Mouse (Mus musculus) left cerebral cortex, postnatal 4 days (tissue): ENCODE data around the gene Hist1h4a. TPM values are rescaled to one million over a fixed set of nuclear protein-coding genes. Genes with fewer than 3 reads are reported as not detected.
"Not testable (repeated sequence)": the region's sequence is repeated elsewhere in the genome, so short reads cannot be mapped to it uniquely, and the experiment has no call there.

Source experiments
- DNase-seq: peaks from one replicate; pipeline ENCODE4 v3.0.0-alpha.2; 2022
- intact Hi-C: fragments of 180-260 bp; cut with DNase I; formaldehyde crosslinking; loops from one replicate; pipeline ENCODE4 v1.15.1; 2025
- total RNA-seq, 2 experiments: library from RNA; stranded (reverse); gene quantifications; 2 replicates each; pipeline ENCODE4 v1.2.3; 2021

The Hist1h4a gene
- total RNA-seq, 2 experiments from 2014 or later, result 134 to 137 TPM

DNA sequence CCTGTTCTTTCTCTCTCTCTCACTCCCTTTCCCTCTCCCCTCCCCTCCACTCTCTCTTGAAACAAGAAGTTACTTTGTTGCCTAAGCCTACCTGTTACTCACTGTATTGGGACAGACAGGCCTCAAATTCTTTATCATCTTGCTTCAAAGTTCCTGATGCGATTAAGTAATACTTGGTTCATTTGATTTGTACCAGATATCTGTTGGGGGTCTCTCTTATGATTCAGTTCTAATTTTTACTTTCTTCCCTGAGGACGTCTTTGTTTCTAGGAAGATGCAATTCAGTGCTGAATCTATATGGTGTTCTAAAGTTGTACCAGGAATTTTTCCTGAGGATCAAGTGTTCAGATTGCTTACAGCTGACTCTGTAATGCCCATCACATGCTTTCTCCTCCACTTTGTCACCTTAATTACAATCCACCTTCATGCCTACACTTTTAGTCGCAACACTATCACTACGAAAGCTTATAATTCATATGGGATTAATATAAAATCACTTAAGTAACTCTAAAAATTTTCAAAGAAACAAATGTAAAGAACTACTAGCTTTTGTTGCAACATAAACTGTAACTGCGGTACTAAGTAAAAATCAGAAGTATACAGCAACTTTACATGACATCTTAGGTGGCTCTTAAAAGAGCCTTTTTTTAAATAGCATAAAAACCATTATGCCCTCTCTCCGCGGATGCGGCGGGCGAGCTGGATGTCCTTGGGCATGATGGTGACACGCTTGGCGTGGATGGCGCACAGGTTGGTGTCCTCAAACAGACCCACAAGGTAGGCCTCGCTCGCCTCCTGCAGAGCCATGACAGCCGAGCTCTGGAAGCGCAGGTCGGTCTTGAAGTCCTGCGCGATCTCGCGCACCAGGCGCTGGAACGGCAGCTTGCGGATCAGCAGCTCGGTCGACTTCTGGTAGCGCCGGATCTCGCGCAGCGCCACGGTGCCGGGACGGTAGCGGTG, 16.3 kb downstream of the Hist1h4a start:
- intact Hi-C loops, result no loop called here
- DNase-seq, result no peak

DNA sequence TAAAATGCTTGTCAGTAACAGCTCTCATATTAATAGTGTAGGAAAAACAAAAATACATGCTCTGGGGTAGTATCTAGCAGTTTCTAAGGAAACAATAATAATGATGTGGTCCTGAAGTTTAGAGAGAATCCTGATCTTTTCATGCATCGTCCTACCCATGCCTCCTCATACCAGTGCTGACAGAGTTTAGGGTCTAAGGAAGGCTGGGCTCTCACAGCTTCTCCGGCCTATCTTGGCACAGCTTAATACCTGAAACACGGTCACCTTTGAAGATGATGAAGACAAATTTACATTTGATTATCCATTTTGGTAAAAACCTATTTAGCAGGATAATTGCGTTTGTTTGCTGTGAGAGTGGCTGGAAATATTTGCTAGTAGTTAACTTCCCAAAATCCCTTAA, 17.1 kb downstream of the Hist1h4a start:
- DNase-seq, result no peak
- intact Hi-C loops, result no loop called here

DNA sequence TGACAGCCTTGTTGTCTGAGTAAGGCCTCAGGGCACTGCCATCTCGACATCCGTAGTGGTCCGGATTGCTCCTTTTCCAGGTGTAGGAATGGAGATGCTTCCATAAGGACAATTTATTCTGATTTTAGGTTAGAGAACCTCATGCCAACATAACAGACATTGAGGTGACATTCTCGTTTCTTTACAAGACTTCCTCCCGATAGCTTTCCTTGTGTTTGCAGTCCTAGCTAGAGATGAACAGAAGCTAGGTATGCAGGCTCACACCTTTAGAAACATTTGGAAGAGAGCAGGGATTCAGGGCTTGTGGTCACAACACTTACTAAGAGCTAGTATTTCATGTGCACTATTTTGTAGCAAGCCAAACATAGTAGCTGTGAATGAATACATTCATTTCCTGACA, 17.8 kb downstream of the Hist1h4a start:
- intact Hi-C loops, result no loop called here
- no peak for DNase-seq

DNA sequence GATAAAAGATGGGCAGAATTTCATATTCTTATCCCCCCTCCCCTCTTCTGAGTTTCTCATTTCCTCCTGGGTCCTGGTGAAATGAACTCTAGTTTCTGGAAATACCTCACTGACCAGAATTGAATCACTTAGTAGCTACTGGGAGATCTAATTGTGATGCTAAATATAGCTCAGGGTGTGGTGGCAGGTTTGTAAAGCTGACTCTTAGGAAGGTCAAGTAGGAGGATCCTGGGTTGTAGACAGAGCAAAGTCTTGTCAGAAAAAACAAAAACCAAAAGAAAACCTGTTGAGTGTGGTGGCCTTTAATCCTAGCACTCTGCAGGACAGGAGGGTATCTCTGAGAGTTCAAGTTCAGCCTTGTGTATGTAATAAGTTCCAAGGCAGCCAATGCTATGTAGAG, 19.0 kb downstream of the Hist1h4a start:
- no peak for DNase-seq
- intact Hi-C loops, result no loop called here

DNA sequence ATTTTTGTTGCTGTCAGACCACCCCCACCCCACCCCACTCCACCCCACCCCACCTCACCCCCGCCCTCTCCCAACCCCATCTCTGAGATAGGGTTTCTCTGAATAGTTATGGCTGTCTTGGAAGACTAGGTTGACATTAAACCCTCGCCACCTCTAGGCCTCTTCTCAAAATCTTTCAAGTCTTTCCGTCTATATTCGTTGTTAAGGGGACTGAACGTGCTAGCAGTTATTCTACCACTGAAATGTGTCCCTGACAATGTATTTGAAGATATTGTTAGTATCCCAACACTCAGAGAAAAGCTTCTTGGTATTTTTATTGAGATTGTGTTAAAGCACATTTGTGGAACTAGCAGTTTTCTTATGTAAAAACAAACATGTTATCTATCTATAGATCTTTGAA, 20.1 kb downstream of the Hist1h4a start:
- DNase-seq, result no peak
- intact Hi-C loops, result no loop called here

DNA sequence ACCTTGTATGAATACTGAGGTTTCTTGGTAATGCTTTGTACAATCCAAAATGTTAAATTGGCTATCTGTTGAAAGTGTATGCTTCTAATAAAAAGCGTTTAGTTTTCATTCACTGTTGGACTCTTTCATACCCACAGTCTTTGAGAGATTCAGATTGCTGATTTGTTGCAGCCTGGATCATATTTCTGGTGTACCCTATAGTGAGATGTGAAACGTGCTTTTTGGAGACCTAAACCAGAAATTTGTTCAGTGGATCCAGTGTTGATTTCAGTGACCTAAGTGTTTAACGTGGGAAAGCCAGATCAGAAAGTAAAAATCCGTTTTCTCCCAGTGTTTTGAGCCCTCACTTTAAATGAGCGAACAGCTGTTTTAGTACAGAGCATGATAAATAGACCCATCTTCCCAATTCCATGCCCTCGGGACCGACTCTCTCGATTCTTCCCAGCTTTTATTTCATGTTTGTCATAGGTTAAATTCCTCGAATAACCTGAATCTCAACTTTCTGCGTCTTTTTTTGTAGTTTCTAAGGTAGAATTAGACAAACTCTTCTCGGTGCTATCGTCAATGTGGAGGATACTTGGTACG, 20.7 kb downstream of the Hist1h4a start:
- intact Hi-C loops, result no loop called here
- DNase-seq, result no peak

DNA sequence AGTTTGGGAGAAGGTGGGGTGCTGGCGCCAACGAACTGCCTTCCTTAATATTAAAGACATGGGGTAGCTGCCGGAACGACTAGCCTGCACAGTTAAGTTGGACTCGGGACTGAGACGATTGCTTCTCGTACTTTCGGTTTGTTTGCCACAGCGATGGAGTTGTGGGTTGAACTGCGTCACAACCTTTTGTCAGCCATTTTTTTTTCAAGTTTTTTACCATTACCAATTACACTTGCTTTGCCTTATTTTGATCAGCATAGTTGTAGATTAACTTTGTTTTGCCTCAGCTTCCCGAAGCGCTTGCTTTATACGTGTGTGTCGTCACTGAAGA, 21.1 kb downstream of the Hist1h4a start:
- intact Hi-C loops, result no loop called here
- DNase-seq, result no peak

DNA sequence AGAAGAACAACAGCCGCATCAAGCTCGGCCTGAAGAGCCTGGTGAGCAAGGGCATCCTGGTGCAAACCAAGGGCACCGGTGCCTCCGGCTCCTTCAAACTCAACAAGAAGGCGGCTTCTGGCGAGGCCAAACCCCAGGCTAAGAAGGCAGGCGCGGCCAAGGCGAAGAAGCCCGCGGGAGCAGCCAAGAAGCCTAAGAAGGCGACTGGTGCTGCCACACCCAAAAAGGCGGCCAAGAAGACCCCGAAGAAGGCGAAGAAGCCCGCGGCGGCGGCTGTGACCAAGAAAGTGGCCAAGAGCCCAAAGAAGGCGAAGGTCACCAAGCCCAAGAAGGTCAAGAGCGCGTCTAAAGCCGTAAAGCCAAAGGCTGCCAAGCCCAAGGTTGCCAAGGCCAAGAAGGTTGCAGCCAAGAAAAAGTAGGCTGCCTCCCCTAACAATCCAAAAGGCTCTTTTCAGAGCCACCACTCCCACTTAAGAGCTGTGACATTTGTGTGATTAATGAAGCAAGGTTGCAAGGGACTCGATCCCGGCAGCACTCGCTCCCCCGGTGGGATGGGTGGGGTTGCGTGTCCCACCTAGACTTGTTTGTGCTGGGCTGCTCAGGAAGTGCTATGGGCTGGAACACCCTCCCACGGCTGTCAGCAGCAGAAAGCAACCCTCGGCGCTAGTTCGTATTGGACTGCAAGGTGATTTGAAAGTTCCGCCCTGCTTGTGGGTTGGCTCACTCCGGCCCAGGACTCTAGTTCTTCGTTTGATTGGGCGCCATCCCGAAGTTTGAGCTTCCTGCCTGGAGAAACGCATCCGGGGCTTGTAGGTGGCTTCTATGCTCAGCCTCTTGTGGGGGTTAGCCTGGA, 21.7 kb downstream of the Hist1h4a start:
- DNase-seq, result peak; percentile 87
- intact Hi-C loops, result no loop called here

DNA sequence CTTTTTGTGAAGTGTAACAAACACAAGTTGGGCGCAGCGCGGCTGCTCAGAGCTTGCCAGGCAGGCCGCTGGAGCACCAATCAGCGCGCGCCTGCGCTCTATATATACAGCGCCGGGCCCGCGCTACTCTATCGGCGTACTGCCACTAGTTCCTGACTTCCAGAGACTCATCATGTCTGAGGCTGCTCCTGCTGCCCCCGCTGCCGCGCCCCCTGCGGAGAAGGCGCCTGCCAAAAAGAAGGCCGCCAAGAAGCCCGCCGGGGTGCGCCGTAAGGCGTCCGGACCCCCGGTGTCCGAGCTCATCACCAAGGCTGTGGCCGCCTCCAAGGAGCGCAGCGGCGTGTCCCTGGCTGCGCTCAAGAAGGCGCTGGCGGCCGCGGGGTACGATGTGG, 22.4 kb downstream of the Hist1h4a start, which contains the start of gene Hist1h1c:
Gene Hist1h1c, plus strand, starts transcription at position 132 of the 392 bp plus-strand sequence.
- DNase-seq, result peak; percentile 88

DNA sequence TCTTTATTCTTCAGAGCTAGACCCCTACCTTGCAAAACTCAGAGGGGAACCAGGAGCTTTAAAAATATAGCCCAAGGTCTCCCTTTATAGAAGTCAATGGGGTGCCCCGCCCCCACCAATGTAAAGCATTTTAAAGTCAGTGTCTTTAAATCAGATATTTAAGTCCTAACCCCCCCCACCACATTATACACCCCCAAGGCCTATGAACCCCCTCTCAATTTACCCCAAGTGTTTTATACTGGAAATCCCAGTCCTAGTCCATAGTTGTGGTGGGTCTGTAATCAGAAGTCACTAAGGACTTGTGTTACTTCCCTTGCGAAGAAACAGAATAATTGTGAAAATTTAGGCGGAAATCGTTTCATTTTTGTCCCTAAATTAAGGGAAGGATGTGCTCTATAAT, 23.0 kb downstream of the Hist1h4a start:
- intact Hi-C loops, result no loop called here
- DNase-seq, result no peak

More for the DNA sequence above, 22.4 kb downstream of the Hist1h4a start, which contains the start of gene Hist1h1c:
- intact Hi-C loops, result no loop called here

DNA sequence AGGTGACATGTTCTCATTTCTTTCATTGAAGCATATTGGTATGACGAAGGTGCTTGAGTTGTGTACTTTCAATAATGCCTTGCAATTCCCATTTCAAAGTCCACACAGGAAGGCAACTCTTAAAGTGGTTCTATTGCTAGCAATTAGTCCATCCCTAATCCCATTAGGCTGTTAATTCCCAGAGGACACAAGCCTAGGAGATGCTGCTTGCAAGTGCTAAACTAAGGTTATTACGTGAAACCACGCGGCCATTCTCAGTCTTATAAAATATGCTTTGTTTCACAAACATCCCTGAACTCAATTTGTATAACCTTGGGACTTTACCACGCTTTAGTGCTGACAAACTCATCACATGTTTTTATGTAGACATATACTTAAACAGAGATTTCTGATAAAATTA, 23.9 kb downstream of the Hist1h4a start:
- DNase-seq, result no peak
- intact Hi-C loops, result no loop called here

DNA sequence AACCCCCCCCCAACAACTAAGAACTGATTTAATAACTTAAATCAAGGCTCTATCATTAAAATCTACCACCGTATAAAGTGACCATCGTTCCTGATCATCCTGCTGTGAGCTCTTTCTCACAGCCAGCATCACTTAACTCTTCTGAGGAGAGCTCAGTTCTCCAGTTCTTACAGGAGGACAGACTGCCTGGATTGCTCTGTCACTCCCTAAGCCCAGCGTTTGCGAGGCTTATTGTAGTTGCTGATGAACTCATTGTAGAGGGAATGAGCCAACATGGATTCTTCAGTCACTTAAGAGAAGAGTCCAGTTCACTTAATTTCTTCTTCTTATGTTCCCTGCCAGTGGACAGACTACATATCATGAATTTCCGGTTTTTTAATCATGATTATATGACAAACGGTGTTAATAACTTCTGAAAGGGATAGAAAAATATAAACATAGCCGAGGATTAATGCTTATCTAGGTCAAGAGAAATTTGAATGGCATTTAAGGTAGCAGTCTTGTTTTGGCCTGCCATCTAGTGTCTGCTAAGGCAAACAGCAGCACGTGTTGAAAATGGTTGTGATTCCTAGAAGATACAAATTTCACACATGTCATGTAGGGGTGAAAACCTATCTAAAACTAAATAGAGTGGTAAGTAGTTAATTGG, 28.8 kb downstream of the Hist1h4a start:
- intact Hi-C loops, result loop anchor here (2.0 kb wide), 1 partner anchor 31 kb away; no protein-coding TSS in a partner anchor
- DNase-seq, result no peak

DNA sequence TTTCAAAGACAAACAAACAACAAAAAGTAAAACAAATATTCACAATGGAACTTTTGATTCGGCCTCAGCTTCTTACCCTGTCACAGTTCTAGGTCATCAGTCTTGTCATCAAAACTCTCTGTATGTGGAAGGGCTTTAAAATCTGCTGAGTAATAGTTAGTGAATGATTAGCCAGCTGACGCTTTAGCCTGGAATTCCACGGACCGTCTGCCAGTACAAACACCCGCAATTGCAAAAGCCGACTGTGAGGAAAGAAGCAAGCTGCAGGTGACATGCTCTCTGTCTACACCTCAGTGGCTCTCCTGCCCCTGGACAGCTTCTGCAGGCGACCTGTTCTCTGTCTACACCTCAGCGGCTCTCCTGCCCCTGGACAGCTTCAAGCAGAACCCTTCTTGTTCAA, 30.6 kb downstream of the Hist1h4a start:
- intact Hi-C loops, result no loop called here
- no peak for DNase-seq

DNA sequence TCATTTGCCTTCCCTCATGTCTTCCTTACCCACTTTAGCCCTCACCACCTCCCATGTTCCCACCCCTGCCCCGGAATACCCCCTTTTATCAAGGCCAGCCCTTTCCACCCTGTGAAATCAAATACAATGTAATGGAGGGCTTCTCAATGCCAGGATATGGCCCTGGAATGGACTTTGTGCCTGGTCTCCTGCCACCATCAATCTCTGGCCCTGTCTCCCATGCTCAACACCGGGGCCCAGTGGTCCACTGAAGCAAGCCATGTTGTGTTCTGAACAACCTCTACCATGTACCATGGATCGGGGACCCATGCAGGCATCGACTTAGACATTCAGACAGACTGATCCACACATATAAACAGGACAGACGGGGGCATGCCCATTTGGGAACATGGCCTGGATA, 31.3 kb downstream of the Hist1h4a start:
- no peak for DNase-seq
- intact Hi-C loops, result no loop called here

DNA sequence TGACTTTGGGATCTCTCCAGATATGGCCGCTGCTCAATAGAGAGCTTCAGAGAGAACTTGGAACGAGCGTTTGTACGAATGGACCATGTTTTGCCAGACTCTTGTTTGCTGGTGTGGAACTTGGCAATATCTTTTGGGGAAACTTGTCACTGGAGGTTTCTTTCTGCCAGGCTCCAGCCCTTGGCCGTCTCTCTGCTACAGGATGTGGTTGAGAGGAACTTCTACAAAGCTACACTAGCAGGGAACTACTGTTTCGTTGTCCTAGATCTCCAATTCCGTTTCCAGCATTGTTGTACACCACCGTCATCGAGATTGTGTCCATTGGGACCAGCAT, 31.9 kb downstream of the Hist1h4a start:
- intact Hi-C loops, result no loop called here
- no peak for DNase-seq

DNA sequence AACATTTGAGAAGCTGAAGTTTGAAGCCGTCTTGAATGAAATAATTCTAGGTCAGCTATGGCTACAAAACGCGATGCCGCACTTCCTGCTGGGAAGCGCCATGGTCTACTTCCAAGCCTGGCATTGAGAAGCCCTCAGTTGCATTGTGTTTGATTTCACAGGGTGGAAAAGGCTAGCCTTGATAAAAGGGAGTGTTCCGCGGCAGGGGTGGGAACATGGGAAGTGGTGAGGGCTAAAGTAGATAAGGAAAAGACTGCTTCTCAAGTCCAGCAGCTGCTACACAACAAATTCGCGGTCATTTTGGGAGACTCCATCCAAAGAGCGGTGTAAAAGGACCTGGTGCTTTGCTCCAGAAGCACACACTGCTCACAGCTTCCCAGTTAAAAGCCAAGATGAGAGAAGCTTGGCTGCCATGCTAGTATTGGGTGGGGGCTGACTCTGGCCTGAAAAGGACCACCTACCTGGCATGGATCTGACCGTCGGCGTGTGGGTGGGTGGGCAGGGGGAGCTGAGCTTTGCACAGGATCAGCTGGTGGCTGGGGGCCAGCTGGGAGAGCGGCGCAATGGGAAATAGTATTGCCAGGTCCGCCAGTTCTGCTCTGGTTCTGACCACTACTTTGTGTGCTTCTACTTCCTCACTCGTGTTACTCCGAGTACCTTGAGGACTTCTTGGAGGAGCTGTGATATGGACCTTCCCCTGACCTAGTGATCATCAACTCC, 32.4 kb downstream of the Hist1h4a start:
- intact Hi-C loops, result no loop called here
- no peak for DNase-seq

DNA sequence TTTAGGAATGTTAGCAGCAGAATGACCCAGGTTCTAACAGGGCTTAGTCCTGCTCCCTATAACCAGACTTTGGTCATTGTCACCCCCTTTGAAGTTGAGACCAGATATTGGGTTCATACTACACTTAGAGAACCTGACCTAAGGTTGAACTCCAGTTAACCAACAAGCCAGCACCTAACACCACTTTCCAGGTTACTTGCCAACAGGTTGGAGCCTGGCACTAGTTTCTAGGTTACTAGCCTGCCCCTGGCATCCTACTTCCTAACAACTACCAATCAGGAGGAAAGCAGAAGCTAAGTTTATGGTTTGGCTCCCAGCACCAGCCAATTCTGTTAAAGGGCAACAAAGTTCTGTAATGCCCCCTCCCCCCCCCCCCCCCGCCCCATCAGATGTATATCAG, 35.8 kb downstream of the Hist1h4a start:
- intact Hi-C loops, result no loop called here
- DNase-seq, result no peak

DNA sequence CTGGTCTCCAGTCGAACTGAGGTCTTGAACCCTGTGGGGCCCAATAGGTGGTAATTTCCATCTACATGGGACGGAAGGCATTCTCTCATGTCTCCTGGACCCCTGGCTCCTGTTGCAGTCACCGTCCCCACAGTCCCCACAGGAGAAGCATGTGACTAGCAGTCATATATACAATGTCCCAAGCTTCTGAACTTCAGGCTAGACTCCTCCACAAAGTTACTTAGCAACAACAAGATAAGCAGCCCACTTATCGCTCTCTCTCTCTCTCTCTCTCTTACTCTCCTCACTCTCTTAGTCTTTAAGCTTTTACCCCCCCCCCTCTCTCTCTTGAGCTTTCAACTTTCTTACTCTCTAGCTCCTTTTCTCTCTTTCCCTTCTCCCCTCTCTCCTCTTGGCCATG, 36.8 kb downstream of the Hist1h4a start:
- DNase-seq, result no peak
- intact Hi-C loops, result no loop called here

DNA sequence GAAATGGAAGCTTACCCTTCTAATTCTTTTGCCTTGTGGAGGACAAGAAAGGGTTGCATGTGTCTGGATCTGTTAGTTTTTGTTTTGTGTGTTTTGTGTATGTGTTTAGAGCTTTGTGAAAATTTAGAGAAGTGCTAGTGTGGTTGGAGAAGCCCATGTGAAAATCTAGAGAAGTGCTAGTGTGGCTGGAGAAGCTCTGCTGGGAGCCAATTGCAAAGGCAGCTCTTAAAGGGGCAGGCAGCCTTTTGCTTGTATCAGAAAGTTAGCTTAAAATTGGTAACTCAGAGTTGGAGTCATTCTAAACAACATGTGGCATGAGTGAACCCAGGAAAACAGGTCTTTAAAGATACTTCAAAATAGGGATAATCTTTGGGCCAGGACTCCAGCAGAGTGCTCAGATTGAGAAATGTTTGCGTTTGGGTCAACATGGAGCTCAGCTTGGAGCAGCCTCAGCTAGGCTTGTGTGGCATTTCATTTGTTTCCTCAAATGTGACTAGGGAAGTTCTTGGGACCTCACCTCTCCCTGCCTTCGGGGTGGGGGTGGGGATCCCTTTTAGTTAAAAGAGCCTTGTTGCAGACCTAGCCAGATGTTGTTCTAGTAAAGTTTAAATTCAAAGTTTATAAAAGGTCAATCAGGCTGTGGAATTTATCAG, 43.3 kb downstream of the Hist1h4a start:
- intact Hi-C loops, DNase-seq: not testable (repeated sequence)

DNA sequence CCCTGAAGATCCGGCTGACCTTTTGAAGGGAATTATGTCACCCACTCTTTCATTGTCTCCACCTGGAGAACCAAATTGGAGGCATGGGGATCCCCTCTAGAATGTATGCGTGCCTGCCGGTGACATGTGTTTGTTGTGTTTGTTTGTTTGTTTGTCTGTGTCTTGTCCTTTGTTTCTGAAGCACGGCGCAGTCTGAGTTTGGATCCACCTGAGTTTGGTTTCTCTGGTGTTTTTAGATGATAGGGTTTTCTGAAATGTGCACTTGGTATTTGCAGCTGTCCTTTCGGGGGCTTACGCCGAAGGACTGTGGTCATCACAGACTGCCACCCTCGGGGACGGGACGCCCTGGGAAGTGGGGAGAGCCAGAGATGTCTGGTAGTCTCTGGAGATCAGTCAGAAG, 43.9 kb downstream of the Hist1h4a start:
- intact Hi-C loops, result no loop called here
- DNase-seq, result no peak
